Mouse (Mus musculus): ENCODE measurements around the gene Vash2.

- TF ChIP-seq CTCF (IDR thresholded peaks at IDR 0.05; ENCODE audit: control insufficient read depth, insufficient read depth, low read length) (no peak), POLR2A (IDR thresholded peaks at IDR 0.05; ENCODE audit: borderline replicate concordance, control insufficient read depth, low read depth, low read length) (no peak)
These were observed 48.9 kb downstream of the Vash2 start for GRCm38 (mm10) chr1:190930181-190930580.

All from bone marrow, adult 2 months (tissue).